Mouse (Mus musculus) heart, postnatal 10 days (tissue): ENCODE results near the gene Themis3. TPM values are rescaled to one million over a fixed set of nuclear protein-coding genes. Genes with fewer than 3 reads are reported as not detected.
"Not testable (repeated sequence)": the region's sequence is repeated elsewhere in the genome, so short reads cannot be mapped to it uniquely, and the experiment has no call there.

Experiments used
- DNase-seq, 2 experiments: peaks; one replicate each; pipeline ENCODE4 v3.0.0; 2021
- intact Hi-C: fragments of 180-260 bp; cut with DNase I; formaldehyde crosslinking; loops from one replicate; pipeline ENCODE4 v1.15.1; 2025
- total RNA-seq, 2 experiments: library from RNA; stranded (reverse); gene quantifications; 2 replicates each; pipeline ENCODE4 v1.2.3; 2021

Gene Themis3
- total RNA-seq, 2 experiments from 2014 or later = 0.20 to 0.26 TPM

DNA sequence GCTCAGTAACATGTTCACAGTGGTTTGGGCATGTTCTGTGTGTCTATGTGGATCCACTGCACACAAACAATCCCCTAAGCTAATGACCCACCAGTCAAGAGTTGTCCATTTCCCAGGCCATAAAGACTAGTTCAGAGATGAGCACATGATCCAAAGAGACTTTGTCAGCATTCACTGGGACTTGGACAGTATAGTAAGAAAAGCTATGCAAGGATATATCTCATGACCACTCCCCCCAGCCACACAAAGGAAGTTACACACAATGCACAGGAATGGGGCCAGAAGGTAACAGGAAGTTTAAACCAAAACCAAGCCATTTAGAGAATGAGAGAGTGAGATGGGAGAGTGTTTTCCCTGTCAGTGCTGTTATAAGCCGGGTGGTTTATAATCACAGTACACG, 33.0 kb downstream of the Themis3 start:
- intact Hi-C loops = no loop called here

DNA sequence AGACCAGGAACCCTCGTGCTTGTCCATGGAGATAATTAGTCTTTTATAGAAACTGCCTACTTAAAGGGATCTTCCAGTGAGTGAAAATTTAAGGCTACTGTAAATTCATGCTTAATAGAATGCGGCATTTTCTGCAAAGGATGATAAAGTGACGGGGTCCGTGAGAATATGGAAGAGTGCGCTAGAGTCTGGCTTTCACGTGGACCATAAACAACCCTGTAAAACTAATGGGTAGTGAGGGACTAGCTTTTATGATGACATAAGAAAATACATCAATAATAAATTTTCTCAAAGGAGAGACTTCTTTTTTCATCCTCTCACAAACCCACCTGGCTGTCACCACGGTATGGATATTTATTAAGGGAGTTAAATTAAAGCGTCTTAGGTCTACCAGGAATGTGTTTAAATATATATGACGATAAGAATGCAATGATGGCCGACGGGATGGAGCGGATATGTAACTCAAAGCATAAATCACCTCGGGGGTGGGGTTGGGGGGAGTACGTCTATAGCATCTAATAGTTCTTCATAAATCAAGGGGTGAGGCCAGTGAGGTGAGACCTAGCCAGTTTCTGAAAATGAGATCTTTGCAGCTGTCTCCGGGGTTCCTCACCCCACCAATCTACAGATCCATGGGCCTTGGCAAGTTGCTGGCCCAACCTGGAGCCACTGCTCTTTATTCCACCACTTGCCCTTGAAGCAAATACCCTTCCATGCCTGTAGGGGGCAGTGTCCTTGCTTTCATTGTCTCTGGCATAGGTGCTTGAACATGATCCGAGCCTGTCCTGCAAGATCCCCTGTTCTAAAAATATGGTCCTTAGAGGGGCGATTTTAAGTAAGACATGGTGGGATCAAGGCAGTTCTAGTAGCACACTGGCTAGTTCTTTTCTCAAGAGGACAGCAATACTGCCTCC, 35.8 kb downstream of the Themis3 start:
- intact Hi-C loops = no loop called here
- DNase-seq = no peak

More for the DNA sequence above, 33.0 kb downstream of the Themis3 start:
- DNase-seq = peak in 1 of 2 experiments; percentile 13

DNA sequence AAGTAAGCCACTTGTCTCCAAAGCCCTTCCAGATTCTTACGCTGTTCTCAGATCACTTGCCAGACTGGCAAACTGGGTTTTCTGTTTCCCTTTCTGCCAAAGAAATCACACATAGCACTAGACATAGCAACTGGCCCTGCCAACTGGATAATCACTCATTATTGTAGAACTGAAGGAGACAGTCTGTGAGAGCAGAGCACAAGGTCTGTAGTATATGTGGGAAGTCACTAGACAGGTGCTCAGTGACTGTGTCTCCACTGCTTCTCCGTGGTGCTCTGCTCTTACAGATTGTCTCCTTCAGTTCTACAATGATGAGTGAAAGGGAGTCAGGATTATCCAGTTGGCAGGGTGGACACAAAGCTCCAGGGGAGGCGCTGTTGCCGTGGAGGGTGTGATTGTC, 41.7 kb downstream of the Themis3 start:
- no peak for DNase-seq
- intact Hi-C loops = no loop called here

DNA sequence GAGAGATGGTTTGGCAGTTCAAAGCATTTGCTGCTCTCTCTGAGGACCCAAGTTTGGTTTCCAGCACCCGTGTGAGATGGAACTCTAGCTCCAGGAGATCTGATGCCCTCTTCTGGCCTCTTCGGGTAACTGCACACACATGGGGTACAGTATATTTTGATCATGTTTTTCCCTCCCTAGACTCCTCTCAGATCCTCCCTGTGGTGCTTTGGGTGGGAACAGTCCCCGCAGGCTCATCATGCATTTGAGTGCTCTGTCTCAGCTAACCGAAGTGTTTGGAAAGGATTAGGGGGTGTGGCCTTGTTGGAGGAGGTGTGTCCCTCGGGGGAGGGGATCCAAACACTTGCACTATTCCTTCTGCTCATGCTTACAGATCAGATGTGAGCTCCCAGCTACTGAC, 43.9 kb downstream of the Themis3 start:
- DNase-seq = no peak
- intact Hi-C loops = no loop called here

DNA sequence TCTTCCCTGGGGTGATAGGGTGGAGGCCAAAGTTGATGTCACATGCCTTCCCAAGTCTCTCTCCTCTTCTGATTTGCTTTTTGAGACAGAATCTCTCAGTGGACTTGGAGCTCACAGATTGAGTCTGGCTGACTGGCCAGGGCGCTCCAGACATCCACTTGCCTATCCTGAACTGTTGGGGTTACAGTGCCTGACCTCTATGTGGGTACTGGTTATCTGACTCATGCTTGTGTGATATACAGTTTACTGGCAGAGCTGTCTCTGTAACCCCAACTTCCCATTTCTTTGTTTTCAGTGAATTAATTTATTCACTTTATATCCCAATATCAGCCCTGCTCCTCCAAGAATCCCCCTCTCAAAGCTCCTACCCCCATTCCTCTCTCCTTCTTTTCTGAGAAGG, 62.1 kb downstream of the Themis3 start:
- DNase-seq = no peak
- intact Hi-C loops = no loop called here

DNA sequence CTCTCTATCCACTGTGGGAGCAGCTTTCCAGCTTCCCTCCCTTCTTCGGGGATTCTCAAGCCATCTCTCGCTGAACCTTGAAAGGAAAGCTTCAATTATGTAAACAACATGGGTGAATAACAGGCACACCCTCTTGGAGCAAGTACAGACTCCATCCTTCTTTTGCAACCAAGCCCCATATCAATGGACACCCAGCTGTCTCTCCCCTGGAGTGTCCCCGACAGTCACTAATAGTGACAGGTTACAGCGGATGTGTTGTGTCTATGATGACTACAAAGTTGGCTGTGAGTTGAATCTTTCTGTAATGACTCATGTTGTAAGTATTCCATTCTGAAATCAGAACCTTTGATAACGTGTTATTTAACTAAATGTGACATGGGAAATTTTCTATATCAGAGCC, 71.0 kb downstream of the Themis3 start:
- intact Hi-C loops = no loop called here
- DNase-seq = no peak

DNA sequence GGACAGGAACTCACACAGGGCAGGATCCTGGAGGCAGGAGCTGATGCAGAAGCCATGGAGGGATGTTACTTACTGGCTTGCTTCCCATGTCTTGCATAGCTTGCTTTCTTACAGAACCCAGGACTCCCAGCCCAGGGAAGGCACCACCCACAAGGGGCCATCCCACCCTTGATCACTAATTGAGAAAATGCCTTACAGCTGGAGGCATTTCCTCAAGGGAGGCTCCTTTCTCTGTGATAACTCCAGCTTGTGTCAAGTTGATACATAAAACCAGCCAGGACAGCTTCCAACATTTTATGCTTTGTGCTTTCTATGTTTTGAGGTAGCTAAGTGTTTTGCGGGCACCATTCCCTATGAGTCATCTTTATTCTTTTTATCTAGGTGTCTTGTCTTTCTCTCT, 71.8 kb downstream of the Themis3 start:
- DNase-seq, intact Hi-C loops: not testable (repeated sequence)

DNA sequence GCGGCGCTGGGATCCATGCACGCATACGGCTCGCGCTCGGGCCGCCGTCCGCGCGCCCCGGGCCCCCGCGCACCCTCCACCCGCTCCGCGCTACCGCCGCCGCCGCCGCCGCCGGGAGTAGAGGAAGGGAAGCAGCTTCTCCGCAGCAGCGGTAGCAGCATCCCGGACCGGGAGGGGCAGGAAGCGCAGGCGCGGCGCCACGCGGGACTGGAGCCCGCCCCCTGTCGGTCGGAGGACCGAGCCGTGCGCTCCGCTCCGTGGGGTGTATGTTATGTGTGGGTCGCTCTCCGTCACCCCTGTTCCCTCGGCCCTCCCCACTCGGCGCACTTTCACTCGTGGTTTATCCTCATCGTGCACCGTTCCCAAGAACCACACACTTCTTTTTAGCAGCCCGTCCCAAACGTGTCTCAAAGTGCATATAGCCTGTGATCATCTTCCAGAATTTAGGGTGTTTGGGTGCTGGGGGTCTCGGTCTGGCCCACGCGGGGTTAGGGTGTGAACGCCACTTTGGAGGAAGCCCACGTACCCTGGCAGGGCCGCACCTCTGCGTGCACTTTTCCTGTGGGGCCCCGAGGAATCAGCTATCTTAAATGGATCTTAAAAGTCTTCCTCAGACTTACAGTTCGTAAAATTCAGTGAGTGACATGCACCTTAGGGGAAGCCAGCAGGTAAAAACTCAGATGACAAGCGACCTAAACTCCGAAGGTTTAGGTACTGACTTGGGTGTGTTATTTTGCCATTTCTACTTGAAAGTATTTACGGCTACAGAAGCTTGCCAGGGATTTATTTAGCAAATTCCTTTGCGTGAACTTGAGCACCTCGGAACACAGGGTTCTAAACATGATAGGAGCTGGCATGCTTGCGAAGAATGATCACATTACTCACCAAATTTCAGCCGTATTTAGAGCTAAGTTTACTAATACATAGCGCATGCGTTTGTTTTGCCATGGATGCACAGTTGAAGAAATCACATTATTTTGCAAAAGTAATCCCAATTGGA, 74.6 kb downstream of the Themis3 start, which contains the start of gene Rab12:
TSS of gene Rab12 (minus strand) at position 176 of the 1,000 bp plus-strand sequence.
- intact Hi-C loops = no loop called here
- peak; percentile 91 to 93 for DNase-seq

DNA sequence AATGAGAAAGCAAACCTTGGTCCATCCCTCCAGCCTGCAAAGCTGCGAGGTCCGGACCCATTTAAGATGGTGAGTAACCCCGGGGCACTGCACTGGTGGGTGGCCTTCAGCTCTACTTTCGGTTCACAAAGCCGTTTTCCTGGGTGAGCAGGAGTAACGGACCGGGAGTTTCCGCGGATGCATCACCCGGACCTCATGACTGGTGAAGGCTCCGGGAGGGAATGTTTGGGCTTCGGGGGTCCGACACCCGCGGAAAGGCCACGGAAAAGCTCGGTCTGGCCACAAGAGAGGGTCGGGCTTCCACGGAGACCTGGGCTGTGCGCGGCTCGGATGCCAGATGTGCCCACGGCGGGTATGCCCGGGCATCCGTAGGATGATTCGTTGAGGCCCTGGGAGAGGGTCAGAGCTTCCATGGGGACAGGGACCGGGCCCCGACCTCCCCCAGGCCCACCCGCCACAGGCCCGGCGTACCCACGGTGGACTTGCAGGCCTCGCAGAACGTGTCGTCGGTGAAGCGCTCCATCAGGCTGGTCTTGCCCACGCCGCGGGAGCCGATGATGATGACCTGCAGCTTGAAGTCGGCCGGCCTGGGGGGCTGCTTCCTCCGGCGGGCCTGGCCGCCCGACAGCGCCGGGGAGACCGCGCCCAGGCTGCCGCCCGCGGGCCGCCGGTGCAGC, 75.4 kb downstream of the Themis3 start:
- intact Hi-C loops = no loop called here
- peak; percentile 45 to 58 for DNase-seq

DNA sequence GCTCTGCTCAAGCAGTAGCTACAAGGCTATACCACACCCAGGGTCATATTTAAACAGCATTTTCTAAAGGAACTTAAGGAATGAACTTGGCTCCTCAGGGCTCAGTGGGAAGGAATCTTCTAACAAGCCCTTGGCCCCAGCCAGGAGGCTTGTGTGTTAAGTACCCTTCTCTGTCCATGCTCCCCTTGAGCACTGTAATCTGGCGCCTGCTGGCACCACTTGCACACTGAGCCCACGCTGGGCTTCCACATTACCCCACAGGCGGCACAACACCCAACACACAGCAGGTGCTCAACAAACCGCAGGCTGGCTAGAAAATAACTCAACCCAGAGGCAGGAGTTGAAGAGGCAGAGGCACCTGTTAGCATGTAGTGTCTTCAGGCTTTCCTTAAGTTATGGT, 77.5 kb downstream of the Themis3 start:
- intact Hi-C loops = no loop called here

DNA sequence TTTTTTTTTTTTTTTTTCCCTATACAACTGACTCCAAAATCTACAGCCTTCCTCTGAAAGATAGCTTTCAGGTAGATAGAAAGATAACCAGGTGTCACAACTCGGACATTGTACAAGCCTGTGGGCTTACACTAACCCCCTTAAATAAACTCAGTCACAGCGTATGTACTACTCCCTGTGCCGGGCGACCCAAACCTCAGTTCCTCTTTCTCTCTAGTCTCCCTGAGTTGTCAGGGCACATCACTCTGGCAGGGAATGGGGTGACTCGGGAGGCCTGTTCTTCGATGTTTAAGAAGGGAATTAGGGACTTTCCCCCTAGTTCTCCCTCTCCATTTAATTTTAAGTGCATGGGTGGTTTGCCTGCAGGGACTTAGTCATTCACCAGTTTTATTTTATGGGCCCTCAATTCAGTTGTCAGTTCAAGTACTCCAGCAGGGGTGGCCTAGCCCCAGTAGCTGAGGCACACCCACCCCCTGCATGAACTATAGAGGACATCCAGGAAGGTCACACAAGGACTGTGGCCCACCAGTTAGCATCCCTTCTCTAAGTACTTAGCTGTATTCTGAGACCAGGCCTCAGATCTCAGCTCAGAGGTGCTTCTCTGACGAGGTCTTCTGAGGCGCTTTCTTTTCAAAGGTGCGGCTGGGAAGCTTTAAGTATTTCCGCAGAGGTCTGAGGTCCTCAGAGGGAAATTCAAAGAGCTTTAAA, 80.0 kb downstream of the Themis3 start:
- intact Hi-C loops = no loop called here
- DNase-seq = no peak

More for the DNA sequence above, 77.5 kb downstream of the Themis3 start:
- no peak for DNase-seq

DNA sequence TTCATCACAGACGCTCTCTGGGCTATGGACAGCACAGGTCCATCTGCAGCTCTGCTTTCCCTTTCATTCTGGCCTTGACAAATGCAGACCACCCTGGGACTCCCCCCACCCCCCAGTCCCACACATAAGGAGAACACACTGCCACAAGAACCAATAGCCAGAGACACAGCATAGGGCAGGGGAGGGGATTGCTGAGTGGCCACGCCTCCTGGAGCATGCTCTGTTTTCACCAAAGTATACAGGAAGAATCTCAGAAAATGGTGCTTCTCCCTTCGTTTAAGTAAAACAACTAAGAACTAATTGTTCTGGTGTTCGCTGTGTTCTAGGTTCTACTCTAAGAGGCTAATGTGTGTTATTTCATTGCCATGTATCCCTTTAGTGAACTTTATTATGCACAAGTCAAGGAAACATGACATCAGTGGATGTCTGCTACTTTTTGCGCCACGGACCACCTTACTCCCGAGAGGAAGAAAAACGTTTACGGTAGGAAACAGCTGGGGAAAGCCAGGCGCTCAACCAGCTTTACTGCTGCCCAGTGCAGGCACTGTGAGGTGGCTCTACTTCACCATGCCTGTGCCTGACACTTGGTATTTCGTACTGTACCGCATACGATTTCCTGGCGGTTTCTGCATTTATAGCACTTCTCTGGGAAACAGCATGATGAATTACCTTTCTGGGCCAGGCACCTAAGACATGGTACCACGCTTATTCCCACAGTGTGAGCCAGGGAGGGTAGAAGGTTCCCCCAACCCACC, 82.0 kb downstream of the Themis3 start:
- intact Hi-C loops = no loop called here
- no peak for DNase-seq

DNA sequence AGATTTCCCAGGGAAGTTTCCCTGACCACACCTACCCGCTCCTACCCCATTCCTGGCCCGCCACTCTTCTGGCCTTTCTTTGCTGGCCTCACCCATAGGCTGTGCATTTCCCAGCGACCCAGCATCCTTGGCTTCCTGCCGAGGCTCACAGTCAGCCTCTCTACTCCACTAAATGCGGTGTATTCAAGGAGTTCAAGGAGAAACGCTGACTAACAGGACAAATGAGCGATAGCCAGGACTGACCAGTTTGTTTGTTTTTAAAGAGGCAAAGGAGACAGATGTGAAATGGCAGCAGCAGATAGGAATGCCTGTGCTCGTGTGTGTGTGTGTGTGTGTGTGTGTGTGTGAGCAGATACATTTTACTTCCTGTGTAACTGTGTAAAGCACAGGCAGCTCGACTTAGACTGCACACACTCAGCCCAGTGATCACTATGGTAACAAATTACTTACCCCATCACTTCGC, 84.2 kb downstream of the Themis3 start:
- DNase-seq = peak; percentile 63 to 65
- intact Hi-C loops = no loop called here

DNA sequence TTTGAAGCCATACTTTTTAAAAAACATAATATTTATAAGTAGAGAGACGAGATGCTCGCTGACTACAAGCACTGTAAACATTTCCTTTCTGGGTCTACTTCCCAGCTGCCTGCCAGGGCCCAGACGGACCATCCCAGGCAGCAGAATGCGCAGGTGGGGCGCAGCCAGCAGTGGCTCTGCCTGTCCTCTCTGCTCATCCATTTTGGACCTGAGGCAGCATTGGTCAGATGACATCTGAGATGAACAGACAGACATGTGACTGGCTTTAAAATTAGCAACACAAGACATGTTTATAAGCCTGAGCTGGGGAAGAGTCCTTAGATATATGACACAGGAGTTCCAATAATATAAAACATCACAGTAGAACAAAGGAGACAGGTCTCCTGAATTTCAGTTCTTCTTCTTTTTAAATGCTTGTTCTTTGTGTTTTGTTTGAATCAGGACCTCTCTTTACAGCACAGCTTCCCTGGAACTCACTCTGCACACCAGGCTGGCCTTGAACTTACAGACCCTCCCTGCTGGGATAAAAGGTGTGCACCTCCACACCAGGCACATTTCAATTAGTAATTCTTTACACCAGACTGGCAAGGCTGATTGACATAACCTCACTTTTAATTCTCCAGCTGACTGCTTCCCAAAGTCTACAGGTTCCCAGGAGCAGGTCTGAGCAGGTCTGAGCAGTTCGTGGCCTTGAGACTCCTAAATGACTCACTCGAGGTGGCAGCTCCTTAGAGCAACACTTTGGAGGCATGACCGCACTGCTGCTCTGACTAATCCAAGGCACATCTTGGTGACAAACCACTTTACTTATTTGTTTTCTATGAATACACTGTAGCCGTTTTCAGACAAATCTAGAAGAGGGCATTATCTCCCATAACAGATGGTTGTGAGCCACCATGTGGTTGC, 87.1 kb downstream of the Themis3 start:
- peak in 1 of 2 experiments; percentile 26 for DNase-seq
- intact Hi-C loops = no loop called here

DNA sequence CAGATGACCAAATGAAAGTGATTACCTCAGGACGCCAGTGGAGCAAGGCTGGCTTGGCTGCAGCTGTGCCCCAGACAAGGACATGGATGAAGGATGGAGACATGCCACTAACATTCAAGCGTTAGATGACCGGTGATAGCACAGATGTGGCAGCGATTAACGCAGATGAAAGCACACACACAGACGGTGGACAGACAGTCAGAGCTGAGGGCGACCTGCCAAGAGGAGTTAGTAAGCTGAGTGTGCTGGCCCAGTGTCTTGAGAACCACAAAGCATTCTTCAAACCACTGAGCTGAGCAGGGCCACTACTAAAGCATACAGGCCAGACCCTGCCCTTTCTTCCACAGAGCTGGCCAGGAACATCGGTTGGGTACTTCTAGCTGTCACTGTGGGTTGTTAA, 89.5 kb downstream of the Themis3 start:
- no peak for DNase-seq
- intact Hi-C loops = no loop called here
